Comparison of ENCODE assay signal across 8 mouse cellular contexts in genomic region chr6:56798152-56798465, GRCm38 (mm10). TPM values are rescaled to one million over a fixed set of nuclear protein-coding genes. Genes with fewer than 3 reads are reported as not detected.
DNase-seq lines count a peak whose midpoint lies in the region; ATAC-seq lines count a peak whose summit lies in the region.

No protein-coding gene starts in this region.

- DNase-seq in lung, postnatal 10 days: no peak
- DNase-seq in intestine, embryonic 14.5 days (ENCODE audit: low spot score): no peak
- DNase-seq in spleen, adult 12 weeks (ENCODE audit: low spot score): no peak
- no peak for DNase-seq in frontal cortex, postnatal 14 days (ENCODE audit: low spot score in 2 of 2)

- peak overlapping the region; percentile 76 for H3K4me3 ChIP-seq in lung, embryonic 16.5 days (ENCODE audit: low read length)
- peak overlapping the region; percentile 82 for H3K4me3 ChIP-seq in embryonic facial prominence, embryonic 12.5 days
- peak overlapping the region; percentile 85 for H3K4me3 ChIP-seq in intestine, embryonic 14.5 days (ENCODE audit: low read depth, low read length)
- peak overlapping the region; percentile 81 for H3K4me3 ChIP-seq in neural tube, embryonic 13.5 days

- H3K9ac ChIP-seq in lung, embryonic 16.5 days (ENCODE audit: low read length): peak overlapping the region; percentile 95
- peak overlapping the region; percentile 86 for H3K9ac ChIP-seq in embryonic facial prominence, embryonic 12.5 days
- H3K9ac ChIP-seq in intestine, embryonic 14.5 days (ENCODE audit: low read length): peak overlapping the region; percentile 96
- peak overlapping the region; percentile 93 for H3K9ac ChIP-seq in neural tube, embryonic 13.5 days

- peak overlapping the region; percentile 100 for H3K27ac ChIP-seq in lung, embryonic 16.5 days (ENCODE audit: low read length)
- H3K27ac ChIP-seq in embryonic facial prominence, embryonic 12.5 days: peak overlapping the region; percentile 99
- H3K27ac ChIP-seq in intestine, embryonic 14.5 days (ENCODE audit: low read depth): peak overlapping the region; percentile 99
- H3K27ac ChIP-seq in neural tube, embryonic 13.5 days (replicated peaks): peak overlapping the region; percentile 99

- H3K4me1 ChIP-seq in lung, embryonic 16.5 days (replicated peaks; ENCODE audit: control insufficient read depth, insufficient read depth, low read length): peaks cover 13% of the 10 kb centered on the region
- H3K4me1 ChIP-seq in embryonic facial prominence, embryonic 12.5 days: peaks cover 12% of the 10 kb centered on the region
- peaks cover 9% of the 10 kb centered on the region for H3K4me1 ChIP-seq in intestine, embryonic 14.5 days (replicated peaks; ENCODE audit: control insufficient read depth, insufficient read depth, low read length)
- peaks cover 36% of the 10 kb centered on the region for H3K4me1 ChIP-seq in neural tube, embryonic 13.5 days (replicated peaks)

- H3K4me2 ChIP-seq in lung, embryonic 16.5 days (ENCODE audit: low read depth, low read length): peak overlapping the region; percentile 75
- H3K4me2 ChIP-seq in embryonic facial prominence, embryonic 12.5 days (replicated peaks): peak overlapping the region; percentile 71
- peak overlapping the region; percentile 74 for H3K4me2 ChIP-seq in intestine, embryonic 14.5 days (ENCODE audit: low read length)
- peak overlapping the region; percentile 59 for H3K4me2 ChIP-seq in neural tube, embryonic 13.5 days

- H3K27me3 ChIP-seq in lung, embryonic 16.5 days (ENCODE audit: control insufficient read depth, insufficient read depth, low read depth, low read length): no peaks in the 10 kb centered on the region
- H3K27me3 ChIP-seq in embryonic facial prominence, embryonic 12.5 days: no peaks in the 10 kb centered on the region
- H3K27me3 ChIP-seq in intestine, embryonic 14.5 days (replicated peaks; ENCODE audit: control insufficient read depth, insufficient read depth, low read length): no peaks in the 10 kb centered on the region
- H3K27me3 ChIP-seq in neural tube, embryonic 13.5 days: no peaks in the 10 kb centered on the region

- ATAC-seq in lung, embryonic 16.5 days (ENCODE audit: low read depth): no peak
- no peak for ATAC-seq in embryonic facial prominence, embryonic 12.5 days (ENCODE audit: insufficient number of reproducible peaks, insufficient read depth, low FRiP score, low TSS enrichment)
- ATAC-seq in intestine, embryonic 14.5 days (replicated peaks; ENCODE audit: low FRiP score, low TSS enrichment, low read depth): no peak
- ATAC-seq in neural tube, embryonic 13.5 days (ENCODE audit: low read depth): no peak
- no peak for ATAC-seq in frontal cortex, adult (ENCODE audit: low TSS enrichment)

- H3K9me3 ChIP-seq in lung, embryonic 16.5 days (ENCODE audit: control insufficient read depth, low read length): no peaks in the 10 kb centered on the region
- H3K9me3 ChIP-seq in embryonic facial prominence, embryonic 12.5 days: no peaks in the 10 kb centered on the region
- H3K9me3 ChIP-seq in intestine, embryonic 14.5 days (ENCODE audit: control insufficient read depth, low read length): no peaks in the 10 kb centered on the region
- H3K9me3 ChIP-seq in neural tube, embryonic 13.5 days: no peaks in the 10 kb centered on the region

- H3K36me3 ChIP-seq in lung, embryonic 16.5 days (ENCODE audit: control insufficient read depth, insufficient read depth, low read length): no peaks in the 10 kb centered on the region
- H3K36me3 ChIP-seq in embryonic facial prominence, embryonic 12.5 days: no peaks in the 10 kb centered on the region
- H3K36me3 ChIP-seq in intestine, embryonic 14.5 days (ENCODE audit: control insufficient read depth, insufficient read depth, low read length): no peaks in the 10 kb centered on the region
- H3K36me3 ChIP-seq in neural tube, embryonic 13.5 days: no peaks in the 10 kb centered on the region

- WGBS in lung, embryonic 16.5 days: 10% methylated on average over 8 of the region's 8 CpGs
- WGBS in embryonic facial prominence, embryonic 12.5 days: 21% methylated on average over 8 of the region's 8 CpGs
- 14% methylated on average over 8 of the region's 8 CpGs for WGBS in intestine, embryonic 14.5 days
- 15% methylated on average over 8 of the region's 8 CpGs for WGBS in neural tube, embryonic 13.5 days

RNA-seq across cellular contexts. Expression of gene Kbtbd2, which starts 0.5 kb away (rescaled TPM):
- 27.8 and 28.3 TPM in 2 replicates for polyA plus RNA-seq in lung, embryonic 16.5 days (2015; fragmentation: Nextera tagmentation; extraction: Ambion mirVana)
- polyA plus RNA-seq in embryonic facial prominence, embryonic 12.5 days (2016; fragmentation: Nextera tagmentation; extraction: Ambion mirVana): 44.8 and 45.6 TPM in 2 replicates
- 24.5 and 30.4 TPM in 2 replicates for polyA plus RNA-seq in intestine, embryonic 14.5 days (2014; fragmentation: Nextera tagmentation; extraction: Ambion mirVana)
- polyA plus RNA-seq in neural tube, embryonic 13.5 days (2015; fragmentation: Nextera tagmentation; extraction: Ambion mirVana): 33.2 and 35.3 TPM in 2 replicates

RNA-seq across cellular contexts. Expression of gene Fkbp9, which starts 33.8 kb away (rescaled TPM):
- 172 and 184 TPM in 2 replicates for polyA plus RNA-seq in lung, embryonic 16.5 days (2015; fragmentation: Nextera tagmentation; extraction: Ambion mirVana)
- polyA plus RNA-seq in embryonic facial prominence, embryonic 12.5 days (2016; fragmentation: Nextera tagmentation; extraction: Ambion mirVana): 130 and 135 TPM in 2 replicates
- 111 and 113 TPM in 2 replicates for polyA plus RNA-seq in intestine, embryonic 14.5 days (2014; fragmentation: Nextera tagmentation; extraction: Ambion mirVana)
- 48.3 and 53.1 TPM in 2 replicates for polyA plus RNA-seq in neural tube, embryonic 13.5 days (2015; fragmentation: Nextera tagmentation; extraction: Ambion mirVana)
